ENCODE assay signal across 34 mouse cellular contexts in the genomic region with DNA sequence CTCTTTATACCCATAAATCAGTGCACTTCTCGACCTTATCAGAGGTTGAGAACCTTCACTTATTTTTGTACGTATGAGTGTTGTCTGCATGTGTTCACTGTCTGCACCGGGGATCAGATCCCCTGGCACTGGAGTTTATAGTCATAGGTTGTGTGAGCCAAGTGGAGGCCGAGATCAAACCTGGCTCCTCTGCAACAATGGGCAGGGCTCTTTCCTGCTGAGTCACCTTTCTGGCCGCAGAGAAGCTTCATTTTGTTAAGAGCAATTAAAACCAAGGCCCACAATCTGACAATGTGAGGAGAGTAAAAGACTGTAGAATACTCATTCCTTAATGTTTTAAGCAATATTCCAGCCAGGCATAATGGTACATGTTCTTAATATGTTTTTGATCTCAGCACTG. TPM values are rescaled to one million over a fixed set of nuclear protein-coding genes. Genes with fewer than 3 reads are reported as not detected.
DNase-seq lines count a peak whose midpoint lies in the region; ATAC-seq and TF ChIP-seq lines count a peak whose summit lies in the region.
"Had no signal": no experiment of that assay in that cellular context is flagged by ENCODE, and none has a peak within 500 bp of the region (broad histone marks: within the 10 kb centered on the region; RNA-seq: fewer than 3 reads in every experiment).

No protein-coding gene starts in this region.

- ATAC-seq in lung, postnatal 0 days: no peak
- ATAC-seq: CD4-positive, CD25-positive, alpha-beta regulatory T cell, adult 4 months; forebrain, embryonic 16.5 days; intestine, embryonic 16.5 days; midbrain, embryonic 16.5 days had no signal

- no peak overlapping the region for H3K4me3 ChIP-seq in liver, adult 2 months (ENCODE audit: insufficient read depth, low read depth, low read length)
- no peak overlapping the region for H3K4me3 ChIP-seq in lung, postnatal 0 days (ENCODE audit: low read depth, low read length)
- H3K4me3 ChIP-seq: embryonic facial prominence, embryonic 13.5 days; heart, adult 2 months; heart, embryonic 12.5 days; hindbrain, embryonic 13.5 days; limb, embryonic 10.5 days; limb, embryonic 15.5 days; liver, embryonic 15.5 days; midbrain, embryonic 10.5 days had no signal

- no peak overlapping the region for H3K27ac ChIP-seq in liver, adult 2 months (replicated peaks; ENCODE audit: insufficient read depth, low read depth, low read length)
- H3K27ac ChIP-seq in lung, postnatal 0 days (ENCODE audit: low read length): no peak overlapping the region
- H3K27ac ChIP-seq: embryonic facial prominence, embryonic 13.5 days; heart, adult 2 months; hindbrain, embryonic 13.5 days; kidney, postnatal 0 days; limb, embryonic 10.5 days; limb, embryonic 15.5 days; liver, embryonic 15.5 days; midbrain, embryonic 10.5 days; stomach, postnatal 0 days had no signal

- no peak overlapping the region for H3K4me2 ChIP-seq in lung, postnatal 0 days (replicated peaks; ENCODE audit: low read depth, low read length)
- H3K4me2 ChIP-seq: embryonic facial prominence, embryonic 13.5 days; heart, embryonic 12.5 days; hindbrain, embryonic 13.5 days; limb, embryonic 15.5 days; liver, embryonic 15.5 days; lung, embryonic 14.5 days had no signal

- DNase-seq in adrenal gland, adult 2 months: peak; percentile 54
- DNase-seq in adrenal gland, postnatal 4 days (ENCODE audit: low spot score in 2 of 2): no peak
- peak; percentile 35 for DNase-seq in liver, adult 2 months (ENCODE audit: extremely low read depth, low read depth, low spot score)
- DNase-seq in liver: no peak
- peak; percentile 15 for DNase-seq in adrenal gland, postnatal 25 days
- no peak for DNase-seq in cerebellum, adult 9-10 months
- no peak for DNase-seq in left cerebral cortex, adult 11 months (ENCODE audit: low spot score)
- DNase-seq in lung, postnatal 0 days (ENCODE audit: low spot score): no peak
- DNase-seq: cerebellum, adult 8-10 months; embryo, embryonic 11 days; gastrocnemius, postnatal 14 days; heart, adult 2 months; heart, postnatal 4 days; kidney, adult 8-10 months; kidney, postnatal 4 days; layer of hippocampus, postnatal 36 days; lung, embryonic 14.5 days; right cerebral cortex, postnatal 25 days; spleen, adult 18-20 months; thymus, adult 18-20 months; thymus, postnatal 36 days had no signal

- TF ChIP-seq CTCF in liver, adult 2 months (IDR thresholded peaks at IDR 0.05; ENCODE audit: low read depth, low read length): no peak
- no peak for TF ChIP-seq CTCF in lung, postnatal 0 days (IDR thresholded peaks at IDR 0.05)

- H3K4me1 ChIP-seq in liver, adult 2 months (ENCODE audit: control insufficient read depth, insufficient read depth, low read length): 0 out of 2 replicates have a peak, but pooled peaks cover 1% of the 10 kb centered on the region
- H3K4me1 ChIP-seq in lung, postnatal 0 days (ENCODE audit: insufficient read depth, low read depth, low read length): no peaks in the 10 kb centered on the region
- H3K4me1 ChIP-seq: embryonic facial prominence, embryonic 13.5 days; heart, embryonic 12.5 days; hindbrain, embryonic 13.5 days; limb, embryonic 10.5 days; limb, embryonic 15.5 days; liver, embryonic 15.5 days; midbrain, embryonic 10.5 days had no signal

- no peaks in the 10 kb centered on the region for H3K9me3 ChIP-seq in lung, postnatal 0 days (ENCODE audit: low read length)
- H3K9me3 ChIP-seq: embryonic facial prominence, embryonic 13.5 days; heart, embryonic 12.5 days; hindbrain, embryonic 13.5 days; limb, embryonic 10.5 days; limb, embryonic 15.5 days; liver, embryonic 15.5 days; midbrain, embryonic 10.5 days had no signal

- WGBS in liver, adult 2 months: 51% methylated on average over 5 of the region's 5 CpGs
- 84% methylated on average over 5 of the region's 5 CpGs for WGBS in lung, postnatal 0 days

- peaks cover 78% of the 10 kb centered on the region for H3K36me3 ChIP-seq in liver, adult 2 months (ENCODE audit: control insufficient read depth, insufficient read depth, low read length)
- H3K36me3 ChIP-seq in lung, postnatal 0 days (ENCODE audit: insufficient read depth, low read length): peaks cover 44% of the 10 kb centered on the region

- H3K27me3 ChIP-seq in liver, adult 2 months (ENCODE audit: control insufficient read depth, insufficient read depth, low read length): no peaks in the 10 kb centered on the region
- H3K27me3 ChIP-seq in lung, postnatal 0 days (replicated peaks; ENCODE audit: insufficient read depth, low read length): no peaks in the 10 kb centered on the region
- H3K27me3 ChIP-seq: embryonic facial prominence, embryonic 13.5 days; heart, embryonic 12.5 days; hindbrain, embryonic 13.5 days; limb, embryonic 15.5 days; liver, embryonic 15.5 days had no signal

- no peak for TF ChIP-seq EP300 in lung, postnatal 0 days (IDR thresholded peaks at IDR 0.05)

- H3K79me2 ChIP-seq in liver, adult 2 months (ENCODE audit: control insufficient read depth, insufficient read depth, low read length): no peaks in the 10 kb centered on the region

- no peak for TF ChIP-seq POLR2A in liver, adult 2 months (IDR thresholded peaks at IDR 0.05; ENCODE audit: extremely low read depth, insufficient read depth, low read length)

- H3K9ac ChIP-seq in liver, adult 2 months (ENCODE audit: low read depth, low read length): no peak overlapping the region
- H3K9ac ChIP-seq in lung, postnatal 0 days (replicated peaks; ENCODE audit: low read depth): no peak overlapping the region
- H3K9ac ChIP-seq: embryonic facial prominence, embryonic 13.5 days; heart, embryonic 12.5 days; hindbrain, embryonic 13.5 days; limb, embryonic 15.5 days; liver, embryonic 15.5 days; lung, embryonic 14.5 days had no signal

RNA-seq across cellular contexts. Expression of gene Sf3b1, which starts 33.7 kb away (rescaled TPM):
- 100 to 1,000 TPM; 121 to 124 TPM for total RNA-seq in adrenal gland, adult 2 months (2021)
- 6.9 and 7.9 TPM in 2 replicates for polyA plus RNA-seq in adrenal gland, adult 2 months (2012; rRNA removed)
- total RNA-seq in adrenal gland, postnatal 4 days (2021): 100 to 1,000 TPM; 199 to 213 TPM
- total RNA-seq in liver, adult 2 months (2014; rRNA removed): 73.8 and 89.0 TPM in 2 replicates
- polyA plus RNA-seq in liver, adult 2 months (2012; rRNA removed): 11.0 and 13.6 TPM in 2 replicates
- total RNA-seq in adrenal gland, postnatal 25 days (2021): 134 and 161 TPM in 2 replicates
- polyA plus RNA-seq in lung, postnatal 0 days (2015; fragmentation: Nextera tagmentation; extraction: Ambion mirVana): 212 and 219 TPM in 2 replicates

RNA-seq across cellular contexts. Expression of gene Coq10b, which starts 59.0 kb away (rescaled TPM):
- total RNA-seq in adrenal gland, adult 2 months (2021): 100 to 1,000 TPM in 1 of 2 experiments, 10 to 100 TPM in 1; 89.5 to 135 TPM
- 24.3 and 24.4 TPM in 2 replicates for polyA plus RNA-seq in adrenal gland, adult 2 months (2012; rRNA removed)
- 10 to 100 TPM; 19.9 to 28.3 TPM for total RNA-seq in adrenal gland, postnatal 4 days (2021)
- total RNA-seq in liver, adult 2 months (2014; rRNA removed): 43.4 and 63.2 TPM in 2 replicates
- 6.3 and 7.8 TPM in 2 replicates for polyA plus RNA-seq in liver, adult 2 months (2012; rRNA removed)
- total RNA-seq in adrenal gland, postnatal 25 days (2021): 64.2 and 77.0 TPM in 2 replicates
- 32.9 and 34.3 TPM in 2 replicates for polyA plus RNA-seq in lung, postnatal 0 days (2015; fragmentation: Nextera tagmentation; extraction: Ambion mirVana)

Comparison
In these comparisons a context has a peak if more than half of its experiments do, and no peak if none do; other contexts are left out.
1. DNase-seq: peak in adrenal gland, adult 2 months (single experiment), liver, adult 2 months (single experiment) and adrenal gland, postnatal 25 days (single experiment); none in adrenal gland, postnatal 4 days (0 of 2), liver (single experiment), cerebellum, adult 9-10 months (single experiment), left cerebral cortex, adult 11 months (single experiment) and lung, postnatal 0 days (single experiment).